Mouse (Mus musculus) T-cell, adult 2 months (primary cell): ENCODE results near the gene BC016579.

ENCODE experiments used
- DNase-seq: peaks from one replicate; pipeline ENCODE4 v3.0.0; 2022; ENCODE audit warnings: low spot score

BC016579 gene

DNA sequence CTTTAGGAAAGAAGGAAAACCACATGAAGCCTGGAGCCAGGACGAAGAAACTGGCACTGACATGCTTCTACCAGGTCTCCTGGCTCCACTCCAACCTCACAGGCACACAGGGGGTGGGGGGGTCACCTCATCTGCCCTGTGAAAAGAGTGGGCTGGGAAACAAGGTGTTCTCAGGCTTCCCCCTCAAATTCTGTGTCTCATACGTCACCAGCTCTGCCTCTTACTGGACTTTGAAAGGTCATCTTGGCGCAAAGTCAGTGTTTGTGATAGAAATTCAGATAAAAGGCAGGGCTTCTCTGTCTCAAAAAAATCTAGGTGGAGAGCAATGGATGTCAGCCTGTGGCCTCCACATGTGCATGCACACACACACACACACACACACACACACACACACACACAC is 12.6 kb downstream of the BC016579 start:
- no peak for DNase-seq

DNA sequence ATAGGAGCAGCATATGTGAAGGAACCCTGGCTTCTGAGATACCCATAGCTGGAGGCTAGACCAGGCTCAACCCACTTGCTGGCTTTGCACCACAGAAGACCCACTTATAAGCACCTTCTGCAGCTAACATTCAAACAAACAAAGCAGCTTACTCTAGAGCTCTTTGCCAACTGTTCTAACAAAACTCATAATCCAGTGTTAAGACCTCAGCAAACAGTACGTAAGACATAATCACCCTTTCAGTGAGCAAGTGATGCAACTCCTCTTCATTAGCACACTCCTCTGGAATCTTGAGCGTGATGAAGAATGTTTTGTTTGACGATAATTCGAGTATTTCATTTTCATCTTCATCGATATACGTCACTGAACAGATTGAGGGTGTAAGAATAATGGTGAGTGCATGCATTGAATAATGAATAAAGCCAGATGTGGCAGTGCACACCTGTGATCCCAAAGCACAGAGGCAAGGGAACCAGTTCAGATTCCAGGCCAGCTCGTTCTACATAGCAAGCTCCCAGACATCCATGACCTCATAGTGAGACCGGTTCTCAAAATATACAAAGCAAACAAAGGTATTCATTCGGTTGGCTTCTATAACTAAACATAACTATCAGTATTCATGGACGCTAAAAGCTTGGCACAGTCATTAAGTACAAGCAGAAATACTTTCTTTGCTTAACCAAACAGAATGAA is 13.7 kb downstream of the BC016579 start:
- no peak for DNase-seq

DNA sequence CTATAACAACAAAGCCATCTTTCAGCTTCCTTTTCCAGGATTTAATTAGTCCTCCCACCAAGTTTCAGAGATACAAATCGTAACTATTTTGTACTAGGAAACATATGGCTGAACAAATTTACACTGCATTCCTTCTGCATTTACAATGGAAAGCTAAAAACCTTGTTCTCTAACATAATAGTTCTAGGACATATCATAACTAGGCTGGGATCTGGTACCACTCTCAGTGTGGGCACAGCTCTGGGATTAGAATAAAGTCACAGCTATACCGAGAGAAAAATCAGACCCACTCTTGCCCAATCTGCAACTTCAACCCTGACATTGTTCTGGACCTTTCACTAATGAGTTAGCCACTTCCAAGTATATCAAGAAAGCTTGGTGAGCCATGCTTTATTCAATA is 18.0 kb downstream of the BC016579 start:
- DNase-seq = no peak

DNA sequence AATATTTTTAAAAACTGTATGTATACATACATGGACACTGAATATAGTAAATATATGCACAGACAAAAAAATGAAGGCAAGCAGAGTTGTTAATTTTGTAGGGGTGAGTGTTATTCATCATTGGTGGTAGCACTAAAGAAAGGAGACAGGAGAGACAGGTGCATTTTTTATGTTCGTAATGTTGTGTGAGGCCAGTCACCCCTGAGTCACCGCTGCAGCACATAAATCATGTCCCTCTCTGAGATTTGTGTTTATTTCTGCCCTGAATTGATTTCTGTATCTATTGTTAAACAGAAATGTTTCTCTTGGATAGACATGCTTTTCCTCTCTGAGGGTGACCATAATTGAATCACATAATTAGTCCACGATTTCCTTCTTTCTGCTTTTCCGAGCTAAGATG is 21.4 kb downstream of the BC016579 start:
- no peak for DNase-seq

DNA sequence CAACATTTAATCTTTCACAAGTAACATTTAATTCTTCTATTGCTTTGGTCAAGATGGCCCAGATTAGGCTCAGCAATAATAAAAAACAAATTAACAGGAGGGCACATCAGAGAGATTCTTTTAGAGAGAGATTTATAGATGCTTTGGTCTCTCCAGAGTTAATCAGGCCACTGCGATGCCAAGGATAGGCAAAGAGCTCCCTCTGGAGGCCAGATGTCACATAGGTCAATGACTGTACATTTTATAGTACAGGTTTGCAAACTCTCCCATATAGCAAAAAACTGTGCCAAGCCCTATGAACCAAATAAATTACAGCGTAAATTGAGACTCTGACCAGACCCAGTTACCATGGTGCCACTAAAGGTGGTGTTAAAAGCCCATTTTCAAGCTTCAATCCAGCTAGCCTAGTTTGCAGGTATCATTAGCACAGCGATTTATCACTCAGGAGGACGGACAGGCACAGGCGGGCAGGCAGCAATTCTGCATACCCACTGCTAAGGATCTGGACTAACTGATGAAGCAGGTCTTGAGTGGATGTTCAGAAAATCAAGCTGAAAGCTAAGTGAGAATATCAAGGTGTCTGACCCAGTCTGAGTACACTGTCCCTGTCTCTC is 23.4 kb downstream of the BC016579 start:
- peak; percentile 58 for DNase-seq

DNA sequence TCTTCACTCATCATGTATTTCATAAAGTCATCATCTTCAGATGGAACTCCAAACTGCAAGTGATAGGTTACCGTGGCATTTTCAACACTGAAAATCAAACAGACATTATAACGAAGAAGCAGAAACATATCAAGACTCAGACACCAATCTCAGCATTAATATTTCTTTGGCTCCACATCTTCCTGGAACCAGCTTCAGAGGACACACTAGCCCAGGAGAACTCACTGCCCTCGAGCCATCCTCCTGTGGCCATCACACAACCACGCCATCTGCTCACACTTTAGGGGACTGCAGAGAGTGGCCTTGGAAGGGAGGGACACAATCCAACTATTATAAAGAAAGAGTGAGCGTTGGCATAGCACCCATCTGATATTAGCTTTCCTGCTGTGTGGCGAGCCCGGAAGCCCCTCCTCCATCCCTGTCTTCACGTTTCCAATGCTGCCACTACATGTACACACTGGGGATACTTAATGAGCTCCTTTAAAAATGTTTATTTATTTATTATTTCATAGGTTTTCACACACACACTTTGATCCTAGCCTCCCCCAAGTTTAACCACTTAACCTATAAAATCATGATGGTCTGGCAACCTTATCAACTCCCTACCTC is 24.3 kb downstream of the BC016579 start:
- no peak for DNase-seq

DNA sequence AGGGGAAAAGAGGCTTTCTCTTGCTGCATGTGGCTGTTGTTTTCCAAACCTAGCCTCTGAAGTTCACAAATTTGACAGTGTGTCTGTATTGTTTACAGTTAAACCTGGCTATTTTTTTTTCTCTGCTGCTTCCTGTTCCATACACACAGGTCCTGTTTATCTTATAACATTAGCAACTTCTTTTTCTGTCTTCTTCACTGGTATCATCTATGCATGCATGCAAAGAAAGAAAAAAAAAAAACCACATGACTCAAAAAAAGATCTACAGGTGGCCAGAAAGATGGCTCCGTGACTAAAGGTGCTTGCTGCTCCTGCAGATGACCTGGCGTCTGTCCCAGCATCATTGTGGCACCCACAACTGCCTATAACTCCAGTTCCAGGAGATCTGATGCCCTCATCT is 28.5 kb downstream of the BC016579 start:
- DNase-seq = no peak

DNA sequence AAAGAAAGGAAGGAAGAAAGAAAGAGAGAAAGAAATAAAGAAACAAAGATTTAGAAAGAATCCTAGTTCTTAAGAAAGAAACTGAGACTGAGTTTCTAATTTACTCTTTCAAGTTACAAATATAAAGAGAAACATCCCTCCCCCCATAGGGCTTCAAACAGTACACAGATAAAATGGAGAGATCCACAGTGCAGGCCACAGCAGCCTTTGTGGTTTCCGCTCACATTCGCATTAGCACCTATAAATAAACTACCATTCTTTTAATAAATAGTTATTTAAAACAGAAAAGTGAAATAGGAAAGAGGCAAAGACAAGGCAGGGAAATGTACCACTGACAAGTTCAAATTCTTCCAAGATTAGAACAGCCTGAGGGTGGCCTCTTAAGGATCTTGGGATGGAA is 29.1 kb downstream of the BC016579 start:
- DNase-seq = no peak

DNA sequence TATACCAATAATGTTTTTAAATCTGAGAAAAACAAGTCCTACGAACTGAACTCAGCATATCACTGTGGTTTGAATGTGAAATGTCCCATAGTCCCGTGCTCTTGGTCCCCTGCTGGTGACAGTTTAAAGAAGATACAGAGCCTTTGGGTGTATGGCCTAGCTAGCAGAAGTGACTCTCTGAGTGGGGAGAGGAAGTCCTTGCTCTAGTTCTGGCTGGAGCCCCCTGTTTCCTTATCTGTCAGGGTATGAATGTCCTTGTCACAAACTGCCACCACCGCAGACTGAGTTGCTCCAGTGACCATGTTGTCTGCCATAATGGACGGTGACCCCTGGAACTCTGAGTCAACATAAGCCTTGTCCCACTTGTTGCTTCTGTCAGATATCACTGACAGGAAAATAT is 30.6 kb downstream of the BC016579 start:
- DNase-seq = no peak

DNA sequence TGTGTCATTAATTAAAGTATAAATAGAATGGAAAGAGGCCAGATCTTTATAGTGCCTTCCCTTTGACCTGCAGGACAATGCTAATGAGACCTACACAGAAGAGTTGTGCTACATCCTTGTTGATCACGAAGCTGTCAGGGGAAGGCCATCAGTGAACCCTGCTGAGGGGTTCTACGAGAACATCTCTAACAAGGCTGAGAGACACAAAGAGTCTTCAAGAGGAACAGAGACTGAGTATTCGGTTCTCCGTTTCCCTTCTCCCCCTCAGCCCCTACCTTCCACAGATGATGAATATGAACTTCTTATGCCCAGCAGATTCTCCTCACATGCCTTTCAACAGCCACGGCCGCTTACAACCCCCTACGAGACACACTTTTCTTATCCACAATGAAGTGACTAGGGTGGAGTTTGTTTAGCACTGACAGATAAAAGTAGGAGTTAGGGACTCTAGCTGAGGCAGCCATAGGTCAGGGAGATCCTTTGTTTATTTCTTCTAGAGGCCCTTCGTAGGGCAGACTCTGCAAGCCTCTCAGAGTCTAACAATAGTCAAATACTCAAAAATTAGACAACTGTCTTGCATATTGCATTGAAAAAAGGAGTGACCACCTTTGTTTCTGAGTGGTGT is 34.0 kb downstream of the BC016579 start:
- no peak for DNase-seq

DNA sequence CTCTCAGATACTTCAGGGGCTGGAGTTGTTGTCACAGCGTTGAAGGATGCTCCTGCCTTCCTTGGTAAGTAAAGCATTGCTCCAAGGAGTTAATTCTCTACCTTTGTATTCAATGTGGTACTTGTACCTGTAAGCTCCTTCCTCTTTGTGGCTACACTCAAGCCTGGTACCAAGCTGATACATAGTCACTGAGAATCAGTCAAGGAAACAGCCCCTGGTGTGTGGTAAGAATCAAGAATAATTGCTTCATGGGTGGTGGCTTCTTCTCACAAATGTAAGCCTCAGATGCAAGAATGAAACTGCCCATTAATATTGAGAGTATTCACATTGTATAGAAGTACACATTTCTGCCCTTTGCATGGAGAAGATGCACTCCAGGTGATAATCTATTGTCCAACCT is 37.9 kb downstream of the BC016579 start:
- no peak for DNase-seq

DNA sequence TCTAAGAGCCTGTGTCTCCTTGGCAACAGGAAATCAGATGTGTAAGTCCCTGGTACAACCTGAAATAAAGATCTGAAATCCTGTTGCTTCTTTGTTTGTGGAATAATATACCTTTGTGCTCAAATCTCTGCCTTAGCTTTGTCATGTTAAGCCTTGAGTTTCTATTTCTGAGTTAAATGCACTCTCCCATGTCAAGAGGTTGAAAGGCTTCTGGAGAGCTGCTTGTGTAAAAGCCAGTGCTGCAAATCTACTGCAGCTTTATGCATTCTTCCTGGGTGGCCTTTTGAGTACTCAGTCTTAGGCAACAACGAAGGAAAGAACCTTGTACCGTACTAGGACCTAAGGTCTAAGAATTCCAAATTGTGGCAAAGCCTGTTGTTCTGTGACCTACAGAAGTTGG is 40.6 kb downstream of the BC016579 start:
- no peak for DNase-seq

DNA sequence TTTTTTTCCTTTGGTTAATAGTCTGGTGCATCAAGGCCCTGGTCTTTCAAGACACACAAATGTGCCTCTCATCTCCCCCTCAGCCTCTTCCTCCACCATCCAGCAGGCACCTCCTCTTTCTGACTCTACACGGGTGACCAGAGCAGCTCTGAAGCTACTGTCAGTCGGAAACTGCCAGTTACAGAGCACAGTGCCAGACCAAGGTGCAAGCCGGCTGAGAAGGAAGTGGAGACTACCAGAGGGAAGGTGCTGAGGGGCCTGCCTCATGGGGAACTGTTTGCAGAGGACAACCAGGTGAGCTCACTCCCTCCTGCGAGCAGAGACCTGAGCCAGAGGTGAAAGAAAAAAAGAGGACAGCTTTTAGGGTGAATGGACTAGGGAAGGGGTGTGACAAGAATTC is 43.6 kb downstream of the BC016579 start, which contains the start of gene Gcsam:
TSS of gene Gcsam (plus strand) at position 114 of the 400 bp plus-strand sequence.
- no peak for DNase-seq

DNA sequence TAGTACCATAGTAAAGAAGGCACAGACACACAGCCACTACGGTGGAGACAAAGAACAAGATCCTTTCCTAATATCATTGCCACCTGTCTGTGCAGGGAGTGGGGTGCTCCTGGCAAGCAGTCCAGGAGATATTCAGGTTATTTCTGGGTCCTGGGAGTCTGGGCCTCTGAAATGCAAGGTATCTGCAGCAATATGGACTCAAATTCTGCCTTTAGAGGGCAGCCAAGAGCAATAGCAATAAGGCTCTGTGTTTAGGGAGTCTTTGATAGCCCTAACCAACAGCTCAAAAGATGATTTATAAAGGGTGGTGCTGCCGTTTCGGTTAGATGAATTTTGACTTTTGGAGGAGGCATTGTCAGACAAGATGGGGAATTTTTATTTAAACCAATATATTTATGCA is 44.6 kb downstream of the BC016579 start:
- DNase-seq = no peak

DNA sequence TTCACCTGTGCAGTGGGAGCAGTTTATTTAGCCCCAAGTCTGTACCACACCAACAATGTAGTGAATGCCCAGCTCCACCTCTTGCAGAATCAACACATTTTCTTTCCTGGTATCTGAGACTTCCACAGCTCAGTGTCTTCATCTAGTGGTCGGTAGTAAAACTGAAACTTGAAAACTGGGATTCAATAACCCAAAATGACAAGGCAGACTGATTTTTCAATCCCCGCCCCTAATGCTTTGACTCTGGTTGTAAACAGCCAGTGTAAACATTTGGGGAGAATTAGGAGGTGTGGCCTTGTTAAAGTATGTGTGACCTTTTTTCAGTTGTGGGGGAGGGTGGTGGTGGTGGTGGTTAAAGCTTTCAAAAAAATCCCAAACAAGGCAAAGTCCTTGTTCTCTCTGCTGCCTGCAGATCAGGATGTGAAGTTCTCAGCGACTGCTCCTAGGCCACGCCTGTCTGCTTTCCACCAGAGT is 45.4 kb downstream of the BC016579 start:
- DNase-seq = no peak

DNA sequence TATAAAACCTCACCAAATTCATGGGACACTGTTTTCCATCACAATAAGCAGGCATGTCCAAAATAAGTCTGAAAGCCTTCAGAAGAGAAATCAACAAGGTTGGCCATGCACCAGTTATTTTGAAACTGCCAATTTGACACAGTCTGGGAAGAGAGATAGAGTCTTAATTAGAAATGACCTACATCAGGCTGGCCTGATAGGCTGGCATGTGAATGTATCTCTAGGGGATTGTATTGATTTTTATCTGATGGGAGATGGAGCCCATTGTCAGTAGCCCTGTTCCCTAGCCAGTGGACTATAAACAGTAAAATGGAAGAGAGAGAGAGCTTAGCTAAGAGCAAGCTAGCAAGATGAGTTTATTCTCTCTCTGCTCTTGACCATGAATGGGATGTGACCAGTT is 58.4 kb downstream of the BC016579 start:
- DNase-seq = no peak

DNA sequence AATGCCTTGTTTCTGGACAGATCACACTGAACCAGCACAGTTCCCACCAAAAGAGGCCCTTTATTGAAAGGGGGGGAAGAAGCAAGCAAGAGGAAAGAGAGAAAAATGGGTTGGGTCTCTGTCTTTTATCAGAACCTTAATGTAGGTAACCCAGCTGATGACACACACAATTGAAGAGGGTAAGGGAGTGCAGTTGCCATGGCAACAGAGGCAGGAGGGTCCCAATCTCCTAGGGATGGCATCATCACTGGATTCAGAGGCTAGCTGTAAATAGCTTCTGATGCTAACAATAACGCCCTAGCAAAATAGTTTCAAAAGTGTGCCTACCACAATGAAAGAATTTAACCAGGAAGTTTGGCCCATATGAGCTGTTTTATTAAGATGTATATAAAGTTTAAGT is 60.2 kb downstream of the BC016579 start:
- no peak for DNase-seq

DNA sequence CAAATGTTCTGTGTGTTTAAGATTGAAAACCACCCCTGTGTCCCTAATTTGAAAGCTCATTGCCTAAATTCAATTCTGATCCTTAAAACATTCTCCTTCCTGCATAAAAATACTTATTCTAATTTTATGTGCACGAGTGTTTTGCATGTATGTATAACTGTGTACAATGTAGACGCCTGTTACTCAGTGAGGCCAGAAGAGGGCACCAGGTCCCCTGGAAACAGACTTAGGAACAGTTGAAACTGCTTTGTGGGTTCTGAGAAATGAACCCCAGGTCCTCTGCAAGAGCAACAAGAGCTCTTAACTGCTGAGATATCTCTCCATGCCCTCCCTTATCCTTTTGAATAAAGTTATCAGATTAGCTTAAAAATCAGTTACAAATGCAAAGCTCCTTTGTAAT is 71.4 kb downstream of the BC016579 start:
- DNase-seq = no peak

DNA sequence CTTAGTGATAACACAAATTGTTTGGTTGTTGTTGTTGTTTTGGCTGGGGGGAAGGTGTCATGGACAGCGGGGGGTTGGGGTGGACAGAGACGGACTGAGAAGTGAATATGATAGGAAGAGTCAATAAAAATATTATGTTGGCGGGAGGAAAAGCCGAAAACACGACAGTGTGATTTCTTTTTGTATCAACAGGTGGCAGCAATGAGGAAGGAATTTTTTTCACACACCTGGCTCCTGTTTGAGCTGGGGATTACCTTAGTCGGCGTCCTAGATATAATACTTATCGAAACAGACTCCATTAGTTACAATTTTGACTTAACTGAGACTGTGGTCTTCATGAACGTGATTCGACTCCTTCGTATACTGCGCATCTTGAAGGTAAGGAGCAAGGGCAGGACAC is 74.0 kb downstream of the BC016579 start:
- no peak for DNase-seq
